Mouse (Mus musculus): ENCODE measurements around the gene Serpinb9d.
A peak's percentile ranks its signal among the peaks of the same experiment; 100 is the strongest.
"Not testable (repeated sequence)": the region's sequence is repeated elsewhere in the genome, so short reads cannot be mapped to it uniquely, and the experiment has no call there.

The Serpinb9d gene

GRCm38 (mm10) chr13:33192659-33193058 lies at the start of gene Serpinb9d:
Gene Serpinb9d, plus strand, starts transcription at chr13:33192959.
- DNase-seq = no peak

DNA sequence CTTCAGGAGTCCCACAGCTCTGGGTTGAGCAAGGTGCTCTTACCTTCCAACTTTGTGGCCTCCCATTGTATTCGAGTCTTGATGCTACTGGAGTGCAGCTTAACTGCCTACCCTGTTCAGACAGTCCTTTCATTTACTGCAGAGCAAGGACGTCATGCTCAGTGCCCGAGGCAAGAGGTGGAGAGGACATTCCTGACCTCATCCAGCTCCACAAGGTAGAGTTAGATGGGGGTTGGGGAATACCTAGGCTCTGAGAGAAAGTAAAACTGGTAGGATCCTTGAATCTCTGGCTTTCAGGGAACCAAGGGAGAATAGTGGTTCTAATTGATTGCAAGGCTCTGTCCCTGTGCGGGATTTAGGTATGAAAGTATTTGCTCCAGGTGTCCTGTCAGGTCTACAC lies 33.1 kb upstream of the Serpinb9d start, which contains the start of gene Serpinb9c:
Gene Serpinb9c, minus strand, starts transcription at position 101 of the 400 bp plus-strand sequence.
- DNase-seq = no peak

- not testable (repeated sequence) for DNase-seq
These were observed 2.3 kb upstream of the Serpinb9d start for GRCm38 (mm10) chr13:33190486-33190885.

DNA sequence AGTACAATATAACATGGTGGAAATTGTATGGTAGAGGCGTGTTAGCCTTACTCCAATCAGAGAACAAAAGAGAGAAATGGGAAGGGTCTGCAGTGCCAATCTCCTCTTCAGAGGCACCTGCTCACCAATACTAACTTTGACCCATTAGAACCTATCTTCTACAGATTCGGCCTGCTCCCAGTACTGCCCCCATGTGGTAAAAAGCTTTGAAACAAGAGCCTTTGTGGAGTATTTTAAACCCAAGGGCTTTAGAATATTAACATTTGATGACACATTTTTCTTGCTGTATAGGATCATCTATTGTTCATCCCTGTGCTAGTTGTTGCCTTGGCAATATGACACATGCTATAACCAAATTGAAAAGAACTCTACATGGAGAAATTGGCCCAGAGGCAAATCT lies 7.0 kb downstream of the Serpinb9d start:
- DNase-seq = peak; percentile 10 to 13

DNA sequence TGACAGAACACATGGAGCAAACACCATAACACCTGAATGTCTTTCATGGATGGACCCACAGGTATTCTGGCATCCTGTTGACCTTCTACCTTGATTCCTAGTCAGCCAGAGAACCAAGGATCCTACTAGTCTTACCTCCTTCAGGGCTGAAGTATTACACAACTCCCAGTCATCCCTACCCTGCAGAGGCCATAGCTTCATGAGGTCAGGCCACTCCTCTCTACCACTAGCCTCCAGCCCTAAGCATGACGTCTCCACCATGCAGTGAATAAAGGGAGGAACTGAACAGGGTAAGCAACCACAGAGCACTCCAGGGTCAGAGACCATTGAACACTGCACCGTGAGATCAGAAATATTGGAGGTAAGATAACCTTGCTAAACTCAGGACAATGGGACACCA lies 56.6 kb downstream of the Serpinb9d start, which contains the start of gene Serpinb9e:
Gene Serpinb9e, plus strand, starts transcription at position 301 of the 400 bp plus-strand sequence.
- DNase-seq = not testable (repeated sequence)
